Comparison of ENCODE assay signal across 24 mouse cellular contexts in genomic region chr7:134943701-134944100, GRCm38 (mm10). TPM values are rescaled to one million over a fixed set of nuclear protein-coding genes. Genes with fewer than 3 reads are reported as not detected.
DNase-seq lines count a peak whose midpoint lies in the region; ATAC-seq and TF ChIP-seq lines count a peak whose summit lies in the region.
"Had no signal": no experiment of that assay in that cellular context is flagged by ENCODE, and none has a peak within 500 bp of the region (broad histone marks: within the 10 kb centered on the region; RNA-seq: fewer than 3 reads in every experiment).

No protein-coding gene starts in this region.

- no peak overlapping the region for H3K27ac ChIP-seq in liver, postnatal 0 days (ENCODE audit: low read depth)
- H3K27ac ChIP-seq: forebrain, embryonic 10.5 days; forebrain, embryonic 13.5 days; hindbrain, embryonic 12.5 days; hindbrain, embryonic 15.5 days; intestine, embryonic 15.5 days had no signal

- H3K4me2 ChIP-seq in liver, postnatal 0 days (ENCODE audit: low read depth, low read length) = no peak overlapping the region
- H3K4me2 ChIP-seq: forebrain, embryonic 13.5 days; heart, embryonic 11.5 days; hindbrain, embryonic 12.5 days; hindbrain, embryonic 15.5 days; intestine, embryonic 15.5 days had no signal

- H3K4me1 ChIP-seq in liver, postnatal 0 days (ENCODE audit: insufficient read depth) = no peaks in the 10 kb centered on the region

- ATAC-seq in liver, postnatal 0 days = no peak
- ATAC-seq: activated CD4-positive, CD25-positive, alpha-beta regulatory T cell, adult 4 months; forebrain, embryonic 13.5 days; forebrain, embryonic 16.5 days; intestine, embryonic 15.5 days had no signal

- no peaks in the 10 kb centered on the region for H3K27me3 ChIP-seq in liver, postnatal 0 days (ENCODE audit: insufficient read depth, low read length)
- H3K27me3 ChIP-seq: intestine, embryonic 15.5 days had no signal

- no peaks in the 10 kb centered on the region for H3K36me3 ChIP-seq in liver, postnatal 0 days (replicated peaks; ENCODE audit: insufficient read depth, low read length)
- H3K36me3 ChIP-seq: forebrain, embryonic 10.5 days; hindbrain, embryonic 12.5 days; hindbrain, embryonic 15.5 days; intestine, embryonic 15.5 days had no signal

- DNase-seq in adrenal gland, adult (ENCODE audit: inconsistent age in 2 of 2, low spot score in 1 of 2) = peak; percentile 46 to 86
- no peak for DNase-seq in adrenal gland, adult 18-20 months (ENCODE audit: low spot score in 2 of 2)
- peak; percentile 62 for DNase-seq in adrenal gland, adult 8-10 months
- DNase-seq in adrenal gland, postnatal 25 days = peak; percentile 33
- DNase-seq in liver, postnatal 0 days = no peak
- no peak for DNase-seq in spleen, postnatal 10 days (ENCODE audit: low spot score in 2 of 2)
- DNase-seq in thymus, postnatal 0 days (ENCODE audit: low spot score) = no peak
- DNase-seq: cerebellum, adult 18-20 months; cerebellum, adult 9-10 months; cerebellum, postnatal 14 days; gastrocnemius, postnatal 10 days; gastrocnemius, postnatal 36 days had no signal

- no peak for TF ChIP-seq CTCF in liver, postnatal 0 days (IDR thresholded peaks at IDR 0.05; ENCODE audit: low read depth)

- no peak overlapping the region for H3K9ac ChIP-seq in liver, postnatal 0 days (replicated peaks)
- H3K9ac ChIP-seq: forebrain, embryonic 13.5 days; hindbrain, embryonic 12.5 days; hindbrain, embryonic 15.5 days; intestine, embryonic 15.5 days had no signal

- TF ChIP-seq EP300 in liver, postnatal 0 days (IDR thresholded peaks at IDR 0.05; ENCODE audit: low read depth) = no peak

- no peaks in the 10 kb centered on the region for H3K9me3 ChIP-seq in liver, postnatal 0 days (ENCODE audit: low read length)
- H3K9me3 ChIP-seq: forebrain, embryonic 10.5 days; forebrain, embryonic 13.5 days; hindbrain, embryonic 12.5 days; hindbrain, embryonic 15.5 days; intestine, embryonic 15.5 days had no signal

- 68% methylated on average over 7 of the region's 7 CpGs for WGBS in liver, postnatal 0 days (ENCODE audit: insufficient replicate concordance)

- no peak overlapping the region for H3K4me3 ChIP-seq in liver, postnatal 0 days (ENCODE audit: low read depth, low read length)
- H3K4me3 ChIP-seq: forebrain, embryonic 10.5 days; forebrain, embryonic 13.5 days; hindbrain, embryonic 12.5 days; hindbrain, embryonic 15.5 days; intestine, embryonic 15.5 days had no signal

RNA-seq across cellular contexts. Expression of gene Fam196a, which starts 5.5 kb away (rescaled TPM):
- total RNA-seq in adrenal gland, adult 18-20 months (2021) = 1 to 10 TPM; 3.9 to 5.4 TPM
- total RNA-seq in adrenal gland, adult 8-10 months (2022) = 1 to 10 TPM; 4.0 to 9.2 (median 6.9) TPM
- total RNA-seq in adrenal gland, postnatal 25 days (2021) = 2.9 and 6.0 TPM in 2 replicates
- 0.18 and 0.27 TPM in 2 replicates for polyA plus RNA-seq in liver, postnatal 0 days (2015; fragmentation: Nextera tagmentation; extraction: Ambion mirVana)
- polyA plus RNA-seq in thymus, postnatal 0 days (2015; fragmentation: Nextera tagmentation; extraction: Ambion mirVana) = 0.15 and 0.30 TPM in 2 replicates
- total RNA-seq: granulocyte monocyte progenitor cell, adult 5-6 weeks; heart, adult 8-10 months; heart, postnatal 25 days; hematopoietic stem cell, adult 5-6 weeks had no signal
- polyA plus RNA-seq: activated CD4-positive, CD25-positive, alpha-beta regulatory T cell, adult 4 months had no signal

Comparison
In these comparisons a context has a peak if more than half of its experiments do, and no peak if none do; other contexts are left out.
1. DNase-seq: peak in adrenal gland, adult (2 of 2), adrenal gland, adult 8-10 months (single experiment) and adrenal gland, postnatal 25 days (single experiment); none in adrenal gland, adult 18-20 months (0 of 2), liver, postnatal 0 days (single experiment), spleen, postnatal 10 days (0 of 2) and thymus, postnatal 0 days (single experiment).